Mouse (Mus musculus): Measurements from ENCODE around the gene Il16. TPM values are rescaled to one million over a fixed set of nuclear protein-coding genes. Genes with fewer than 3 reads are reported as not detected.

The Il16 gene
- polyA plus RNA-seq, 2 experiments: 5.8 to 6.6 TPM

GRCm38 (mm10) chr7:83703046-83703775 is 42.3 kb downstream of the Il16 start:
- no peak for ATAC-seq (ENCODE audit: low FRiP score, low read depth)
- H3K27ac ChIP-seq (replicated peaks; ENCODE audit: low read depth, low read length): no peak overlapping the region
- no peak overlapping the region for H3K4me2 ChIP-seq (replicated peaks; ENCODE audit: low read depth, low read length, severe bottlenecking)
- H3K36me3 ChIP-seq (ENCODE audit: control insufficient read depth, insufficient read depth, low read length): no peaks in the 10 kb centered on the region
- no peak overlapping the region for H3K9ac ChIP-seq (ENCODE audit: low read depth, low read length, severe bottlenecking)
- no peak for TF ChIP-seq POLR2A (IDR thresholded peaks at IDR 0.05; ENCODE audit: borderline replicate concordance, extremely low read depth, insufficient read depth, insufficient read length)
- H3K27me3 ChIP-seq (ENCODE audit: control insufficient read depth, insufficient read depth, low read length): no peaks in the 10 kb centered on the region
- H3K4me3 ChIP-seq (replicated peaks; ENCODE audit: low read length): no peak overlapping the region
- H3K9me3 ChIP-seq (ENCODE audit: control insufficient read depth, low read length): no peaks in the 10 kb centered on the region
- peaks cover 16% of the 10 kb centered on the region; the same call in 1 of the 2 replicates for H3K4me1 ChIP-seq (ENCODE audit: control insufficient read depth, insufficient read depth, low read length)
- DNase-seq (ENCODE audit: low spot score): no peak
- WGBS: 30% methylated on average over 9 of the region's 9 CpGs

- no peak overlapping the region for H3K4me2 ChIP-seq (replicated peaks; ENCODE audit: low read depth, low read length, severe bottlenecking)
- no peak overlapping the region for H3K27ac ChIP-seq (replicated peaks; ENCODE audit: low read depth, low read length)
- no peaks in the 10 kb centered on the region for H3K36me3 ChIP-seq (ENCODE audit: control insufficient read depth, insufficient read depth, low read length)
- no peak overlapping the region for H3K9ac ChIP-seq (ENCODE audit: low read depth, low read length, severe bottlenecking)
- H3K4me1 ChIP-seq (ENCODE audit: control insufficient read depth, insufficient read depth, low read length): peaks cover 16% of the 10 kb centered on the region; the same call in 1 of the 2 replicates
- no peak overlapping the region for H3K4me3 ChIP-seq (replicated peaks; ENCODE audit: low read length)
- H3K27me3 ChIP-seq (ENCODE audit: control insufficient read depth, insufficient read depth, low read length): no peaks in the 10 kb centered on the region
- WGBS: 72% methylated on average over 6 of the region's 6 CpGs
- no peak for ATAC-seq (ENCODE audit: low FRiP score, low read depth)
- TF ChIP-seq POLR2A (IDR thresholded peaks at IDR 0.05; ENCODE audit: borderline replicate concordance, extremely low read depth, insufficient read depth, insufficient read length): no peak
- H3K9me3 ChIP-seq (ENCODE audit: control insufficient read depth, low read length): no peaks in the 10 kb centered on the region
- no peak for DNase-seq (ENCODE audit: low spot score)
These were observed 46.3 kb downstream of the Il16 start for GRCm38 (mm10) chr7:83699066-83699745.

GRCm38 (mm10) chr7:83695449-83696212 is 49.9 kb downstream of the Il16 start:
- no peak overlapping the region for H3K4me2 ChIP-seq (replicated peaks; ENCODE audit: low read depth, low read length, severe bottlenecking)
- TF ChIP-seq POLR2A (IDR thresholded peaks at IDR 0.05; ENCODE audit: borderline replicate concordance, extremely low read depth, insufficient read depth, insufficient read length): no peak
- H3K4me1 ChIP-seq (ENCODE audit: control insufficient read depth, insufficient read depth, low read length): 0 out of 2 replicates have a peak, but pooled peaks cover 7% of the 10 kb centered on the region
- H3K9ac ChIP-seq (ENCODE audit: low read depth, low read length, severe bottlenecking): no peak overlapping the region
- no peaks in the 10 kb centered on the region for H3K27me3 ChIP-seq (ENCODE audit: control insufficient read depth, insufficient read depth, low read length)
- no peak overlapping the region for H3K4me3 ChIP-seq (replicated peaks; ENCODE audit: low read length)
- H3K27ac ChIP-seq (replicated peaks; ENCODE audit: low read depth, low read length): no peak overlapping the region
- no peak for ATAC-seq (ENCODE audit: low FRiP score, low read depth)
- DNase-seq (ENCODE audit: low spot score): peak; percentile 56
- no peaks in the 10 kb centered on the region for H3K36me3 ChIP-seq (ENCODE audit: control insufficient read depth, insufficient read depth, low read length)
- 30% methylated on average over 6 of the region's 6 CpGs for WGBS
- no peaks in the 10 kb centered on the region for H3K9me3 ChIP-seq (ENCODE audit: control insufficient read depth, low read length)

- DNase-seq (ENCODE audit: low spot score): no peak
- no peaks in the 10 kb centered on the region for H3K27me3 ChIP-seq (ENCODE audit: control insufficient read depth, insufficient read depth, low read length)
- no peak for ATAC-seq (ENCODE audit: low FRiP score, low read depth)
- peaks cover 12% of the 10 kb centered on the region; the same call in 1 of the 2 replicates for H3K4me1 ChIP-seq (ENCODE audit: control insufficient read depth, insufficient read depth, low read length)
- no peak overlapping the region for H3K4me3 ChIP-seq (replicated peaks; ENCODE audit: low read length)
- no peaks in the 10 kb centered on the region for H3K9me3 ChIP-seq (ENCODE audit: control insufficient read depth, low read length)
- H3K27ac ChIP-seq (replicated peaks; ENCODE audit: low read depth, low read length): no peak overlapping the region
- H3K9ac ChIP-seq (ENCODE audit: low read depth, low read length, severe bottlenecking): no peak overlapping the region
- 0 out of 2 replicates have a peak, but pooled peaks cover 3% of the 10 kb centered on the region for H3K36me3 ChIP-seq (ENCODE audit: control insufficient read depth, insufficient read depth, low read length)
- H3K4me2 ChIP-seq (replicated peaks; ENCODE audit: low read depth, low read length, severe bottlenecking): no peak overlapping the region
- TF ChIP-seq POLR2A (IDR thresholded peaks at IDR 0.05; ENCODE audit: borderline replicate concordance, extremely low read depth, insufficient read depth, insufficient read length): no peak
- WGBS: 29% methylated on average over 6 of the region's 6 CpGs
These were observed 62.8 kb downstream of the Il16 start for GRCm38 (mm10) chr7:83682640-83683274.

GRCm38 (mm10) chr7:83678506-83678905 is 67.0 kb downstream of the Il16 start:
- WGBS: 92% methylated on average over 4 of the region's 4 CpGs
- Histone ChIP-seq H3K36me3 (ENCODE audit: control insufficient read depth, insufficient read depth, low read length) (0 out of 2 replicates have a peak, but pooled peaks cover 3% of the 10 kb centered on the region), H3K4me1 (ENCODE audit: control insufficient read depth, insufficient read depth, low read length) (no peaks in the 10 kb centered on the region), H3K27me3 (ENCODE audit: control insufficient read depth, insufficient read depth, low read length) (no peaks in the 10 kb centered on the region), H3K4me2 (replicated peaks; ENCODE audit: low read depth, low read length, severe bottlenecking) (no peak overlapping the region), H3K9me3 (ENCODE audit: control insufficient read depth, low read length) (no peaks in the 10 kb centered on the region), H3K27ac (replicated peaks; ENCODE audit: low read depth, low read length) (no peak overlapping the region), H3K4me3 (replicated peaks; ENCODE audit: low read length) (no peak overlapping the region), H3K9ac (ENCODE audit: low read depth, low read length, severe bottlenecking) (no peak overlapping the region)
- DNase-seq (ENCODE audit: low spot score) (no peak), ATAC-seq (ENCODE audit: low FRiP score, low read depth) (no peak)
- no peak for TF ChIP-seq POLR2A (IDR thresholded peaks at IDR 0.05; ENCODE audit: borderline replicate concordance, extremely low read depth, insufficient read depth, insufficient read length)

Data from limb, embryonic 14.5 days (tissue).